Mouse (Mus musculus): ENCODE measurements at regions not wholly inside any gene's neighbourhood (a gene's known extent, or its start where the extent isn't known, plus 50 kb on each side); places are given as distances from the start of the nearest gene placed in this dataset.

DNA sequence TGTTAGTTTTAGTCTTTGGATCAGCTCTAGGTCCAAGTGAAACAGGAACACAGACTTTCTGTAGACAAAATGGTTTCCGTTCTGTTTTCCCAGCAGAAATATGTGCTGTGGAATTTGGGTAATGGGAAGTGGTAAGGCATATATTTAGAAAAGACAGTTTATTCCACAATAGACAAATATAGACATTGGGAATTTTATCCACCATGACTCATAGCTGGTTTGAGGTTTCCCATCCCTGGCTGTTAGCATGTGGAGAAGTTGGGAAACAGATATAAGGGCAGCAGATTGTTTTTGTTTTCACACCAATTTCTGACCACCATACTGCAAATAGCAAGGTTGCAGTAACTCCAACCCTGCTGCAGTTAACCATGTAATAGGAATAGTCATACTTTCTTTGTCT, 385.0 kb upstream of the Adam34 start:
- no peak for DNase-seq (ENCODE audit: low spot score in 2 of 2)

DNA sequence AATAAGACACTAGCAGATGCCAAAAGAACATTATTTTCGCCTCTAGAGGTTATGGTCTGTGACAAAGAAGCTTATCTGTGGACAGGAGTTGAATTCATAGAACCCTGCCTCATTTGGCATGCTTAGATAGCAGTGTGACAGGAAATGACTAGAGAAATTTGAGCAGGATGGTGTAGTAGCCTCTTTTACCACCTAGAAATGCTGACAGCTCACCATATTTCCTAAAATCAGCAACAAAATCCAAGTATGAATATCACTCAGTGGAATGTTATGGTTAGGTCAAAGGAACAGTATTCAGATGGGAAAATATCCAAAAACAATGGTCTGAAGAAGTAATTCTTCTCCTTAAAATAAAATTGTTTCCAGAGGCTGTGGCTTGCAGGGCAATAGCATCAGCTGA, 383.6 kb upstream of the Adam34 start:
- no peak for DNase-seq (ENCODE audit: low spot score in 2 of 2)

DNA sequence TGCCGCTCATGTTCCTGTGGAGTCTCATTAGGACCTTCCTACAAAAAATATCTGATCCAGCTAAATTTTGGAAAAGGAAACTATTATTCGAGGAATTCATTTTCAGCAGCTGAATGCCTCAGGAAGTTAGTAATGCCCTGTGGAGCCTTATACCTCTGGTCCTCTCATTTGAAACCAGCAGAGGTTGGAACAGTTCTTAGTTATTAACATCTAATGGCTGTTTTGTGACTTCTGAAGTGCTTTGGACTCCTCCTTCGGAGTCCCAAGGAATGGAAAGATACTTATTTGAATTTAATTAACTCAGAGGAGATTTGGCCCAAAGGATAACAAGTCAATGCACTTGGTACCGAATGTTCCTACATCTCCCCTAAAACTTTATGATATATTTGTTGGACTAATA, 372.2 kb upstream of the Adam34 start:
- no peak for DNase-seq (ENCODE audit: low spot score in 2 of 2)

DNA sequence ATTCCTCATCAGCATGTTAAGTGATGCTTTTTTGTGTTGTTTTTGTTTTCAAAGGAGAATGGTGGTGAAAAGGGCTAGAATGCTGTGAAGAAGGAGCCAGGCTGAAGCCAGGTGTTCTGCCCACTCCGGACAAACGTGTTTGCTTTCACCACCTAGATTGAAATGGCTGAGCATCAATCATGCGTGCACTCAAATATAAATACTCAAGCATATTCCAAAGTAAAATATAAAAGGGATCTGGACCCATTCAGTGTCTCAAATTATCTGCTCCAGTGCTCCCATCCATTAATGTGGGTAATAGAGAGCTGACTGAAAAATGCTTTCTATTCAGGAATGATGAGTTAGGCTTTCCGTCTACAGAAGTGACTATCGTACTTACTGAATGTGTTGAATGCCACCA, 349.0 kb upstream of the Adam34 start:
- no peak for DNase-seq (ENCODE audit: low spot score in 2 of 2)

DNA sequence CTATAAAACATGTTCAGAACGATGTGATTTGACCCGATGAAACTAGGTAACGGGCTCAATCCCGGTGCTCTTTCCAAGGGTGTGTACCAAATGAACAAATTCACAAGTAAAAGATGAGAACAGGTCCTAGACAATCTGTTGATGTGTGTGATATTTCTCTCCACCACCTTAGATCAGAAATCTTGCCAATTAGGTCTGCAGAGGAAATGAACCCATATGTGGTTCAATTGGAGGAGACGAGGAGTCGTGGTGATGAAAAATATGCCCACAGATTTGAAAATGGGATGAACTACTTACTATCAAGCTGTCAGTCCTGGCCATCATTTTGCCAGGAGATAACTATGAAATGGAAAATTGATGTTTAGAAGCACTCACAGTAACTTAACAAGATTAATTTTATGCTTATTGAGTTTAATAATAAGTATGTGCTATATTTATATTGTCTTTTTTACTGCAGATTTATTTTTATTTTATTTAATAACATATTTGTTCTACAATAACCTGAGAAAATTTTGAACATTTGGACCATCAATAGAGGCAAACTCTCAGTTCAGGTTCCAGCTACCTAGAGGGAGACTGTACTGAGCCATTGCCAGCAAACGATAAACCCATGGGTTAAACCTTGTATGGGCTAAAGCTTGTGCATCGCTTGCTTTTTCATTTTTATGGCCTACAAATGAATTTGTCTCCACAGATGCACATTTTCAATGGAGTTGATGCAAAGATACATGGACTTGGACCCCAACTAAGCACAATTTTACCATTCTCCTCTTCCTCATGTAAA, 332.9 kb upstream of the Adam34 start:
- DNase-seq (ENCODE audit: low spot score in 2 of 2), result no peak

DNA sequence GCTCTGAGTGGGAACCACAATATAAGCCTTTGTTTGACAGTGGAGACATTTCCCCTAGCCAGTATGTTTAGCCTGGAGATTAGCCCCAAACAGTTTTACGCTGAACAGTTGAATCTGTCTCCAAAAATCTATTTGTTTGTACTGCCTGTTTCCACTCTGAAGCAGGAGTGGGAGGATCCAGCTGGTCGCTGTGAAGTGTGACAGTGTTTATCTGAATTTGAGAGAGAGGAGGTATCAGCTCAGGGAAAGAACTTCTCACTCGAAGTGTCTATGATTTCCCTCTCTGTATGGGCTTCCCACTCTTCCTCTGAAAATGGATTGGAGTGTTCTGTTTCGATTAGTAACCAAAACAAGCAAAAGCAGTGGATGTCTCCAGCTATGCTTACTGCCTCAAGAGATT, 324.4 kb upstream of the Adam34 start:
- peak; percentile 2 to 22 for DNase-seq (ENCODE audit: low spot score in 2 of 2)

DNA sequence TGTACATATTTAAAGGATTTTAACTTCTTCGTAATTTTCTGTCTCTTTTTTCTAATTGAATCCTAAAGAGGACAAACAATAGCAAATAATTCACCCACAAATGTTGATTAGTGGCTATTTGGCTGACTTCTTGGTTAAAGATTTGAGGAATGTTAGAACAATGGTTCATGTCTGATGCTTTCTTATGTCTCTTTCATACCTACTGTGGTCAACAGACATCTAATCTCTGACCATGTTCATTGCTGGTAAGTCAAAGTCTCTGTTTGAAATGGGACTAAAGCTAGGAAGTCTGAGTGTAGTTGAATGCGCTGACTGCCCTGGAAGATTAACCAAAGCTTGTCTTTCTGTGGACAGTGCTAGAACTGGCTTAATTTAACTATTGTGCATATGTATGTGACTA, 321.5 kb upstream of the Adam34 start:
- no peak for DNase-seq (ENCODE audit: low spot score in 2 of 2)

DNA sequence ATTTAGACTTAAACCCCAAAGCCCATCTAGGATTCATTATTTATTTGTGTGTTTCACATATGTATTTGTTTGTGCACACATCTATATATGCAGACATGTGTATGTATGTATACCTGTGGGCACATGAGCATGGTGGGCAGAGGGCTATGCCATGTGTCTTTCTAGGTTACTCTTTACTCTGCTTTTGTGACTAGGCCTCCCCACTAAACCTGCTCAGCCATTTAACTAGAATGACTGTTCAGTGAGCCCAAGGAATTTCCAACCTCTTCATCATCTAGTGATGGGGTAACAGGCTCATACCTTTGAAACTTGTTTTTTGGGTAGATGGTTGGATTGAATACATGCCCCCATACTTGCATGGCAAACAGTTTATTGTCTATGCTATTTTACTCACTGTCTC, 321.1 kb upstream of the Adam34 start:
- no peak for DNase-seq (ENCODE audit: low spot score in 2 of 2)

DNA sequence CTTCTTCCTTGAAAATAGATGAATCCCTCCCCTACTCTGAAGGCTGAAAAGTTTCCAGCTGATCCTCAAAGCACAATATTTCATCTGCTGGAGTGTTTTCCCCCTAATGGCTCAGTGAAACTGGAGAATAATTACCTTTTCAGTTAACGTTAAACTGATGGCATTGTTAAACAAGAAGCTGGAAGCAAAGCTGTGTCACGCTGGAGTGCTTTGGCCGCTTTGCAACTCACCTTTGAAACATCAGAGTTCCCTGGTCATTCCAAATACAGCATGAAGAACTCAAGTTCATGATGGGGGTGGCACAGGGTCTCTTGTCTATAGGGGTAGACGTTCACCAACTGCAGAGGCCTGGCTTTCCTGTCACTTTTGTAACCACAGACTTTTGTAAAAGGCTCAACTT, 317.9 kb upstream of the Adam34 start:
- DNase-seq (ENCODE audit: low spot score in 2 of 2), result no peak

DNA sequence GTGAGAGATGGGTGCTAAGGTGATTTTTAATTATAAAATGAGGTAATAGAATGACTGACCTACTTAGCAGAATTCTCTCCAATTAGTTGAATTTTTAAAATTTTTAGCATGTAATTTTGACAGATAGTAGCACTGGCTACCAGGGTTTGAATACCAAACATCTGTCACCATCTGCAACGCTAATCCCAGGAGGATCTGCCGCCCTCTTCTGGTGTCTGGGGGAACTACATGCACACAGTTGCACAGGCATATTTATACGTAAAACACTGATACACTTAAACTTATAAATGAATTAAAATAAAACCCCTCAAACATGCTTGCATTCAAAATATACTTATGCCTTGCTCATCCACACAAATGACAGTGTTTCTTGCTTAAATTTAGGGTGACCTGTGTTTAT, 316.1 kb upstream of the Adam34 start:
- peak in 1 of 2 experiments; percentile 24 for DNase-seq (ENCODE audit: low spot score in 2 of 2)

DNA sequence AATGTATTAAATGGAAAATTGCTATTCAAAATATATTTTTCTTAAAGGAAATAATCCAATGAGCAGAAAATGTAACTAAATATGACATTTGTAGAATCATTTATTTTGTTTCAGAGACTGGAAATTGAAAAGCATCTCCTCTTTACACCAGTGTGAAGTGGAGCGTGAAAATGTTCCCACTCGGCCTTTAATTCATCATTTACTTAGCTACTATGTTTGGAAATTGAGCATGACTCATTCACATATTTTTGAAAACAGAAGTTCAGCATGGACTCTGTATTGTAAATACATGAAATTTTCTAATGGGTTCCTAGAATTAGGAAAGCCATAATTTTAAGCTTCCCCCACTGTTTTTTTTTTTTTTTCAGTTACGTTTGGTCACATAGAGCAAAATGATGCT, 314.2 kb upstream of the Adam34 start:
- no peak for DNase-seq (ENCODE audit: low spot score in 2 of 2)

Small RNAs in the stretch of these regions (microRNA-seq; reads per million reads assigned to microRNA genes)
- gene Gm24591, result 0 reads per million in 2 experiments

All from left cerebral cortex, adult 8-10 months (tissue).